ENCODE assay signal across 8 mouse cellular contexts in the genomic region with DNA sequence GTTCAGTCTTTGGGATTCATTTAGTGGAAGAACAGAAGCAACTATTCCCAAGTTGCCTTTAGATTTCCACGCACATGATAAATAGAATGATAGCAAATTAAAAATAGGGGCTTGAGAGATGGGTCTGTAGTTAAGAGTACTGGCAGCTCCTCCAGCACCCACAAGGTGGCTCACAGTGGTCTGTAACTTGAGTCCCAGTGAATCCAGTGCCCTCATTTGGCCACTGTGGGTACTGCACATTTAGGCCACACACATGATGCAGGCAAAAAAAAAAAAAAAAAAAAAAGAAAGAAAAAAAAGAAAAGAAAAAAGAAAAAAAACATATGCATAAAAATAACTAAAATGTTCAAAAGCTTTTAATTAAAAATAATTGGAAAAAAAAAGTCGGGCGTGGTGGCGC. TPM values are rescaled to one million over a fixed set of nuclear protein-coding genes. Genes with fewer than 3 reads are reported as not detected.
DNase-seq lines count a peak whose midpoint lies in the region; ATAC-seq and TF ChIP-seq lines count a peak whose summit lies in the region.

No protein-coding gene starts in this region.

- H3K27me3 ChIP-seq in G1E (ENCODE audit: insufficient read depth, low read length): no peaks in the 10 kb centered on the region
- H3K27me3 ChIP-seq in cerebellum, adult 2 months (ENCODE audit: control insufficient read depth, insufficient read depth, low read length): no peaks in the 10 kb centered on the region
- peaks cover 23% of the 10 kb centered on the region for H3K27me3 ChIP-seq in liver, embryonic 13.5 days

- no peak for TF ChIP-seq POLR2A in cerebellum, adult 2 months (IDR thresholded peaks at IDR 0.05; ENCODE audit: borderline replicate concordance, insufficient read depth, low read length)

- H3K4me2 ChIP-seq in liver, embryonic 13.5 days: peak overlapping the region; percentile 3; the same call in 1 of the 2 replicates

- TF ChIP-seq CTCF in G1E (IDR thresholded peaks at IDR 0.05; ENCODE audit: low read depth, low read length): peak; percentile 72
- TF ChIP-seq CTCF in cerebellum, adult 2 months (IDR thresholded peaks at IDR 0.05; ENCODE audit: borderline replicate concordance, insufficient read depth, low read depth, low read length): peak; percentile 97

- DNase-seq in 416B (ENCODE audit: low read depth) (peak; percentile 95), G1E (ENCODE audit: low spot score) (peak; percentile 43)
- DNase-seq in cerebellum, adult 2 months: peak; percentile 91 to 95
- peak; percentile 86 to 92 for DNase-seq in frontal cortex, postnatal 14 days (ENCODE audit: low spot score in 2 of 2)
- peak; percentile 95 for DNase-seq in kidney, postnatal 14 days
- peak; percentile 84 for DNase-seq in liver, embryonic 13.5 days
- peak; percentile 81 for DNase-seq in retina, adult 2 months (ENCODE audit: low read depth, low spot score)
- DNase-seq in thymus, postnatal 25 days: peak; percentile 95

- H3K9me3 ChIP-seq in G1E (replicated peaks): no peaks in the 10 kb centered on the region; the same call in 1 of the 2 replicates
- peaks cover 4% of the 10 kb centered on the region; the same call in 1 of the 2 replicates for H3K9me3 ChIP-seq in liver, embryonic 13.5 days (replicated peaks)

- no peak overlapping the region for H3K4me3 ChIP-seq in G1E (ENCODE audit: low read depth, low read length)
- no peak overlapping the region for H3K4me3 ChIP-seq in cerebellum, adult 2 months (replicated peaks; ENCODE audit: insufficient read depth, low read depth, low read length)
- H3K4me3 ChIP-seq in liver, embryonic 13.5 days (replicated peaks): no peak overlapping the region

- H3K9ac ChIP-seq in liver, embryonic 13.5 days: no peak overlapping the region

- no peak for ATAC-seq in G1E (ENCODE audit: extremely low read depth, insufficient number of reproducible peaks, low FRiP score, poor library complexity, severe bottlenecking)
- ATAC-seq in liver, embryonic 13.5 days (ENCODE audit: low read depth): no peak

- WGBS in cerebellum, adult 2 months: 28% methylated on average over 4 of the region's 4 CpGs
- WGBS in liver, embryonic 13.5 days (ENCODE audit: insufficient replicate concordance): 29% methylated on average over 4 of the region's 4 CpGs

- peaks cover 9% of the 10 kb centered on the region for H3K36me3 ChIP-seq in G1E (replicated peaks)
- H3K36me3 ChIP-seq in liver, embryonic 13.5 days: no peaks in the 10 kb centered on the region

- H3K4me1 ChIP-seq in G1E (ENCODE audit: insufficient read depth, low read depth, low read length): peaks cover 45% of the 10 kb centered on the region
- peaks cover 6% of the 10 kb centered on the region; the same call in 1 of the 2 replicates for H3K4me1 ChIP-seq in cerebellum, adult 2 months (ENCODE audit: control insufficient read depth, insufficient read depth, low read length)
- peaks cover 65% of the 10 kb centered on the region for H3K4me1 ChIP-seq in liver, embryonic 13.5 days (replicated peaks)

- H3K27ac ChIP-seq in cerebellum, adult 2 months (ENCODE audit: insufficient read depth, low read length): no peak overlapping the region
- peak overlapping the region; percentile 83 for H3K27ac ChIP-seq in liver, embryonic 13.5 days

RNA-seq across cellular contexts. Expression of gene Syngr1, which starts 2.5 kb away (rescaled TPM):
- 41.4 and 44.2 TPM in 2 replicates for total RNA-seq in G1E (2014; fragmentation: Nextera tagmentation)
- 74.6 and 96.9 TPM in 2 replicates for total RNA-seq in G1E (2017)
- 86.9 and 89.8 TPM in 2 replicates for polyA plus RNA-seq in G1E (2012)
- 448 and 455 TPM in 2 replicates for polyA plus RNA-seq in cerebellum, adult 2 months (2012; rRNA removed)
- 16.0 and 20.5 TPM in 2 replicates for polyA plus RNA-seq in liver, embryonic 13.5 days (2015; fragmentation: Nextera tagmentation; extraction: Ambion mirVana)

RNA-seq across cellular contexts. Expression of gene Rpl3, which starts 3.0 kb away (rescaled TPM):
- total RNA-seq in G1E (2014; fragmentation: Nextera tagmentation) (1,019 and 1,021 TPM in 2 replicates), G1E (2017) (1,569 and 1,698 TPM in 2 replicates)
- polyA plus RNA-seq in G1E (2012): 114 and 176 TPM in 2 replicates
- polyA plus RNA-seq in cerebellum, adult 2 months (2012; rRNA removed): 678 and 692 TPM in 2 replicates
- polyA plus RNA-seq in liver, embryonic 13.5 days (2015; fragmentation: Nextera tagmentation; extraction: Ambion mirVana): 807 and 835 TPM in 2 replicates

RNA-seq across cellular contexts. Expression of gene Tab1, which starts 44.3 kb away (rescaled TPM):
- total RNA-seq in G1E (2014; fragmentation: Nextera tagmentation): 19.0 and 27.2 TPM in 2 replicates
- total RNA-seq in G1E (2017): 22.3 and 25.0 TPM in 2 replicates
- 23.6 and 29.1 TPM in 2 replicates for polyA plus RNA-seq in G1E (2012)
- 50.0 and 50.2 TPM in 2 replicates for polyA plus RNA-seq in cerebellum, adult 2 months (2012; rRNA removed)
- 12.5 and 12.9 TPM in 2 replicates for polyA plus RNA-seq in liver, embryonic 13.5 days (2015; fragmentation: Nextera tagmentation; extraction: Ambion mirVana)

Comparison
In these comparisons a context has a peak if more than half of its experiments do, and no peak if none do; other contexts are left out.
1. DNase-seq: peak in every context shown above with its lines; median percentile 95 in 416B; 95 in kidney, postnatal 14 days; 95 in thymus, postnatal 25 days; 93 in cerebellum, adult 2 months; 89 in frontal cortex, postnatal 14 days; 84 in liver, embryonic 13.5 days; 81 in retina, adult 2 months; 43 in G1E.